Mouse (Mus musculus): ENCODE measurements around the gene Gm49450.

Gm49450 gene

GRCm38 (mm10) chr15:98953401-98954356 lies at the start of gene Gm49450, which contains the start of gene Tuba1a:
Gm49450 (minus strand) TSS chr15:98953551.
Tuba1a (minus strand) TSS chr15:98953703.
- peak; percentile 41 for DNase-seq (ENCODE audit: low spot score)

GRCm38 (mm10) chr15:99001451-99001931 lies 48.1 kb upstream of the Gm49450 start:
- no peak for DNase-seq (ENCODE audit: low spot score)

- peak; percentile 68 for DNase-seq (ENCODE audit: low spot score)
Observed at GRCm38 (mm10) chr15:99000535-99001283, 47.4 kb upstream of the Gm49450 start.

GRCm38 (mm10) chr15:98998775-98999157 lies 45.4 kb upstream of the Gm49450 start:
- DNase-seq (ENCODE audit: low spot score) = no peak

- DNase-seq (ENCODE audit: low spot score) = no peak
Observed at GRCm38 (mm10) chr15:98997938-98998774, 44.8 kb upstream of the Gm49450 start.

- DNase-seq (ENCODE audit: low spot score) = no peak
Observed at GRCm38 (mm10) chr15:98996840-98997239, 43.5 kb upstream of the Gm49450 start.

GRCm38 (mm10) chr15:98994957-98995520 lies 41.7 kb upstream of the Gm49450 start:
- no peak for DNase-seq (ENCODE audit: low spot score)

- DNase-seq (ENCODE audit: low spot score) = peak; percentile 93
Observed at GRCm38 (mm10) chr15:98993865-98994264, 40.5 kb upstream of the Gm49450 start.

- peak; percentile 89 for DNase-seq (ENCODE audit: low spot score)
Observed at GRCm38 (mm10) chr15:98993093-98993793, 39.9 kb upstream of the Gm49450 start.

GRCm38 (mm10) chr15:98992086-98992912 lies 38.9 kb upstream of the Gm49450 start:
- peak; percentile 52 for DNase-seq (ENCODE audit: low spot score)

- DNase-seq (ENCODE audit: low spot score) = no peak
Observed at GRCm38 (mm10) chr15:98991540-98992050, 38.2 kb upstream of the Gm49450 start.

GRCm38 (mm10) chr15:98990669-98991539 lies 37.6 kb upstream of the Gm49450 start:
- no peak for DNase-seq (ENCODE audit: low spot score)

GRCm38 (mm10) chr15:98989701-98990430 lies 36.5 kb upstream of the Gm49450 start:
- DNase-seq (ENCODE audit: low spot score) = no peak

GRCm38 (mm10) chr15:98988787-98989186 lies 35.4 kb upstream of the Gm49450 start:
- no peak for DNase-seq (ENCODE audit: low spot score)

- no peak for DNase-seq (ENCODE audit: low spot score)
Observed at GRCm38 (mm10) chr15:98987661-98988181, 34.4 kb upstream of the Gm49450 start.

GRCm38 (mm10) chr15:98987077-98987630 lies 33.8 kb upstream of the Gm49450 start:
- no peak for DNase-seq (ENCODE audit: low spot score)

GRCm38 (mm10) chr15:98985982-98986715 lies 32.8 kb upstream of the Gm49450 start:
- no peak for DNase-seq (ENCODE audit: low spot score)

Data from c-Kit-positive CD71-positive TER-119-positive erythroid progenitor cells, embryonic 14.5 days (primary cell).